Mouse (Mus musculus): ENCODE measurements around the gene Ebf1. TPM values are rescaled to one million over a fixed set of nuclear protein-coding genes. Genes with fewer than 3 reads are reported as not detected.

Ebf1 gene
- polyA plus RNA-seq, 1 experiment from 2014 or later: 61.7 TPM

GRCm38 (mm10) chr11:44622023-44622731, 5.1 kb downstream of the Ebf1 start:
- DNase-seq (ENCODE audit: low spot score) (peak; percentile 61), ATAC-seq (ENCODE audit: insufficient number of reproducible peaks, low FRiP score, low TSS enrichment, low read depth) (no peak)
- no peak overlapping the region for H3K9ac ChIP-seq (ENCODE audit: low read length)
- peaks cover 18% of the 10 kb centered on the region for H3K4me1 ChIP-seq (ENCODE audit: control insufficient read depth, insufficient read depth, low read length)
- H3K4me2 ChIP-seq (ENCODE audit: low read depth, severe bottlenecking): peak overlapping the region; percentile 94; the same call in 1 of the 2 replicates
- H3K36me3 ChIP-seq (ENCODE audit: control insufficient read depth, insufficient read depth, low read length): peaks cover 2% of the 10 kb centered on the region; the same call in 1 of the 2 replicates
- no peak overlapping the region for H3K27ac ChIP-seq (replicated peaks; ENCODE audit: low read depth, low read length)
- no peaks in the 10 kb centered on the region for H3K9me3 ChIP-seq (ENCODE audit: control insufficient read depth, low read length)
- H3K4me3 ChIP-seq (ENCODE audit: low read depth, low read length): no peak overlapping the region; the same call in 1 of the 2 replicates
- 25% methylated on average over 11 of the region's 11 CpGs for WGBS
- 0 out of 2 replicates have a peak, but pooled peaks cover 9% of the 10 kb centered on the region for H3K27me3 ChIP-seq (ENCODE audit: control insufficient read depth, insufficient read depth, low read length)

- no peak for ATAC-seq (ENCODE audit: insufficient number of reproducible peaks, low FRiP score, low TSS enrichment, low read depth)
- Histone ChIP-seq H3K27ac (replicated peaks; ENCODE audit: low read depth, low read length) (no peak overlapping the region), H3K27me3 (ENCODE audit: control insufficient read depth, insufficient read depth, low read length) (0 out of 2 replicates have a peak, but pooled peaks cover 9% of the 10 kb centered on the region), H3K4me1 (ENCODE audit: control insufficient read depth, insufficient read depth, low read length) (peaks cover 18% of the 10 kb centered on the region), H3K9ac (ENCODE audit: low read length) (no peak overlapping the region), H3K4me2 (ENCODE audit: low read depth, severe bottlenecking) (no peak overlapping the region), H3K4me3 (ENCODE audit: low read depth, low read length) (no peak overlapping the region), H3K36me3 (ENCODE audit: control insufficient read depth, insufficient read depth, low read length) (peaks cover 2% of the 10 kb centered on the region; the same call in 1 of the 2 replicates), H3K9me3 (ENCODE audit: control insufficient read depth, low read length) (no peaks in the 10 kb centered on the region)
- no peak for DNase-seq (ENCODE audit: low spot score)
- WGBS: 76% methylated on average over 5 of the region's 5 CpGs
Measured at GRCm38 (mm10) chr11:44624564-44624963, 7.4 kb downstream of the Ebf1 start.

GRCm38 (mm10) chr11:44626065-44626464, 8.9 kb downstream of the Ebf1 start:
- Histone ChIP-seq H3K9ac (ENCODE audit: low read length) (no peak overlapping the region), H3K36me3 (ENCODE audit: control insufficient read depth, insufficient read depth, low read length) (peaks cover 2% of the 10 kb centered on the region; the same call in 1 of the 2 replicates), H3K27me3 (ENCODE audit: control insufficient read depth, insufficient read depth, low read length) (0 out of 2 replicates have a peak, but pooled peaks cover 4% of the 10 kb centered on the region), H3K4me2 (ENCODE audit: low read depth, severe bottlenecking) (no peak overlapping the region), H3K4me3 (ENCODE audit: low read depth, low read length) (no peak overlapping the region), H3K9me3 (ENCODE audit: control insufficient read depth, low read length) (no peaks in the 10 kb centered on the region), H3K27ac (replicated peaks; ENCODE audit: low read depth, low read length) (no peak overlapping the region), H3K4me1 (ENCODE audit: control insufficient read depth, insufficient read depth, low read length) (peaks cover 12% of the 10 kb centered on the region)
- DNase-seq (ENCODE audit: low spot score) (no peak), ATAC-seq (ENCODE audit: insufficient number of reproducible peaks, low FRiP score, low TSS enrichment, low read depth) (no peak)
- WGBS: 78% methylated on average over 10 of the region's 10 CpGs

GRCm38 (mm10) chr11:44628412-44628811, 11.3 kb downstream of the Ebf1 start:
- H3K9me3 ChIP-seq (ENCODE audit: control insufficient read depth, low read length): no peaks in the 10 kb centered on the region
- no peak overlapping the region for H3K4me3 ChIP-seq (ENCODE audit: low read depth, low read length)
- DNase-seq (ENCODE audit: low spot score) (no peak), ATAC-seq (ENCODE audit: insufficient number of reproducible peaks, low FRiP score, low TSS enrichment, low read depth) (no peak)
- no peaks in the 10 kb centered on the region for H3K4me1 ChIP-seq (ENCODE audit: control insufficient read depth, insufficient read depth, low read length)
- no peak overlapping the region for H3K9ac ChIP-seq (ENCODE audit: low read length)
- no peaks in the 10 kb centered on the region for H3K36me3 ChIP-seq (ENCODE audit: control insufficient read depth, insufficient read depth, low read length)
- no peak overlapping the region for H3K4me2 ChIP-seq (ENCODE audit: low read depth, severe bottlenecking)
- H3K27me3 ChIP-seq (ENCODE audit: control insufficient read depth, insufficient read depth, low read length): no peaks in the 10 kb centered on the region
- H3K27ac ChIP-seq (replicated peaks; ENCODE audit: low read depth, low read length): no peak overlapping the region
- WGBS: 76% methylated on average over 4 of the region's 4 CpGs

GRCm38 (mm10) chr11:44632064-44632968, 15.2 kb downstream of the Ebf1 start:
- no peaks in the 10 kb centered on the region for H3K4me1 ChIP-seq (ENCODE audit: control insufficient read depth, insufficient read depth, low read length)
- DNase-seq (ENCODE audit: low spot score) (no peak), ATAC-seq (ENCODE audit: insufficient number of reproducible peaks, low FRiP score, low TSS enrichment, low read depth) (no peak)
- no peak overlapping the region for H3K4me3 ChIP-seq (ENCODE audit: low read depth, low read length)
- no peak overlapping the region for H3K27ac ChIP-seq (replicated peaks; ENCODE audit: low read depth, low read length)
- no peaks in the 10 kb centered on the region for H3K36me3 ChIP-seq (ENCODE audit: control insufficient read depth, insufficient read depth, low read length)
- H3K27me3 ChIP-seq (ENCODE audit: control insufficient read depth, insufficient read depth, low read length): no peaks in the 10 kb centered on the region
- no peak overlapping the region for H3K4me2 ChIP-seq (ENCODE audit: low read depth, severe bottlenecking)
- H3K9ac ChIP-seq (ENCODE audit: low read length): no peak overlapping the region
- 79% methylated on average over 15 of the region's 15 CpGs for WGBS
- H3K9me3 ChIP-seq (ENCODE audit: control insufficient read depth, low read length): no peaks in the 10 kb centered on the region

GRCm38 (mm10) chr11:44633001-44633693, 16.0 kb downstream of the Ebf1 start:
- Histone ChIP-seq H3K27me3 (ENCODE audit: control insufficient read depth, insufficient read depth, low read length) (no peaks in the 10 kb centered on the region), H3K27ac (replicated peaks; ENCODE audit: low read depth, low read length) (no peak overlapping the region), H3K4me3 (ENCODE audit: low read depth, low read length) (no peak overlapping the region), H3K9me3 (ENCODE audit: control insufficient read depth, low read length) (no peaks in the 10 kb centered on the region), H3K36me3 (ENCODE audit: control insufficient read depth, insufficient read depth, low read length) (no peaks in the 10 kb centered on the region), H3K9ac (ENCODE audit: low read length) (no peak overlapping the region), H3K4me2 (ENCODE audit: low read depth, severe bottlenecking) (no peak overlapping the region), H3K4me1 (ENCODE audit: control insufficient read depth, insufficient read depth, low read length) (no peaks in the 10 kb centered on the region)
- 88% methylated on average over 2 of the region's 2 CpGs for WGBS
- DNase-seq (ENCODE audit: low spot score): no peak
- ATAC-seq (ENCODE audit: insufficient number of reproducible peaks, low FRiP score, low TSS enrichment, low read depth): no peak

GRCm38 (mm10) chr11:44634552-44635193, 17.6 kb downstream of the Ebf1 start:
- ATAC-seq (ENCODE audit: insufficient number of reproducible peaks, low FRiP score, low TSS enrichment, low read depth) (no peak), DNase-seq (ENCODE audit: low spot score) (no peak)
- WGBS: 79% methylated on average over 6 of the region's 6 CpGs
- Histone ChIP-seq H3K36me3 (ENCODE audit: control insufficient read depth, insufficient read depth, low read length) (no peaks in the 10 kb centered on the region), H3K27ac (replicated peaks; ENCODE audit: low read depth, low read length) (no peak overlapping the region), H3K9me3 (ENCODE audit: control insufficient read depth, low read length) (no peaks in the 10 kb centered on the region), H3K27me3 (ENCODE audit: control insufficient read depth, insufficient read depth, low read length) (no peaks in the 10 kb centered on the region), H3K4me3 (ENCODE audit: low read depth, low read length) (no peak overlapping the region), H3K4me1 (ENCODE audit: control insufficient read depth, insufficient read depth, low read length) (no peaks in the 10 kb centered on the region), H3K9ac (ENCODE audit: low read length) (no peak overlapping the region), H3K4me2 (ENCODE audit: low read depth, severe bottlenecking) (no peak overlapping the region)

- Histone ChIP-seq H3K27me3 (ENCODE audit: control insufficient read depth, insufficient read depth, low read length) (no peaks in the 10 kb centered on the region), H3K4me2 (ENCODE audit: low read depth, severe bottlenecking) (no peak overlapping the region), H3K9ac (ENCODE audit: low read length) (no peak overlapping the region), H3K4me1 (ENCODE audit: control insufficient read depth, insufficient read depth, low read length) (no peaks in the 10 kb centered on the region), H3K36me3 (ENCODE audit: control insufficient read depth, insufficient read depth, low read length) (no peaks in the 10 kb centered on the region), H3K4me3 (ENCODE audit: low read depth, low read length) (no peak overlapping the region), H3K9me3 (ENCODE audit: control insufficient read depth, low read length) (no peaks in the 10 kb centered on the region), H3K27ac (replicated peaks; ENCODE audit: low read depth, low read length) (no peak overlapping the region)
- ATAC-seq (ENCODE audit: insufficient number of reproducible peaks, low FRiP score, low TSS enrichment, low read depth) (no peak), DNase-seq (ENCODE audit: low spot score) (no peak)
- WGBS: 88% methylated on average over 1 of the region's 1 CpGs
Measured at GRCm38 (mm10) chr11:44636241-44636640, 19.1 kb downstream of the Ebf1 start.

Measured in limb, embryonic 11.5 days (tissue).